Mouse (Mus musculus) spleen, postnatal 14 days (tissue): ENCODE results near the gene Cideb.

Experiments used
- DNase-seq, 2 experiments: peaks; one replicate each; pipeline ENCODE4 v3.0.0; 2021 to 2022; ENCODE audit warnings: low spot score in 2 of 2

Cideb gene

GRCm38 (mm10) chr14:55758363-55758784, at the start of gene Cideb:
Gene Cideb, minus strand, starts transcription at chr14:55758458.
- no peak for DNase-seq

DNA sequence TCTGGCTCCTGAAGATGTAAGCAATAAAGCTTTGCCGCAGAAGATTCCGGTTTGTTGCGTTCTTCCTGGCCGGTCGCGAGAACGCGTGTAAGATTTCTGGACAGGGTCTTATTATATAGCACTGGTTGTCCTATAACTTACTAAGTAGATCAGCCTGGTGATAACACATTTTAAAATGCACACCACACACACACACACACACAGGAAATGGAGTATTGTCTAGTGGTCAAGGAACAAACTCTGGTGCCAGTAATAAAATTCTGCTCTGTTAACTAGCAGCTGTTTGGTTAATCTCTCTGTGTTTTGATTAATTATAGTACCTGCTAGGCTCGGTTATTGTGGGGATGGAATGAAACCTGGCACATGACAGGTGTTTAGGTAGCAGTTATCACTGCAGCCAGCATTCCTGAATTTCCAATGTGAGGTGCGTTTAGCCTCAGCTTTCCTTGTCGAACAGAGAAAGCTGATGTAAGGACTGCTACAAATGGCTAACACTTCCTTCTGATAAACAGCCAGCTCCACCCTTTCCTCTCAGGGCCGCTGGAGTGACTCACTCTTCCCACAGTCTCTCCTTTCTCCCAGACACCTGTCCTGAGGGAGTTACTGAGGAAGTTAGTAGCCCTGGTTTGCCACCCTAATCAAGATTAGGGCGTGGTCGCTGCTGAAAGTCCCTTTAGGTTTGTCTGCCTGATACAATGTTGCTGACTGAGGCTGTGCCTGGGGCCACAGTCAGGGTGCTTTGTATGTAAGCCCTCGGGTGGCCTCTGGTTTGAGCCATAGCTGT, 37.3 kb upstream of the Cideb start:
- no peak for DNase-seq

DNA sequence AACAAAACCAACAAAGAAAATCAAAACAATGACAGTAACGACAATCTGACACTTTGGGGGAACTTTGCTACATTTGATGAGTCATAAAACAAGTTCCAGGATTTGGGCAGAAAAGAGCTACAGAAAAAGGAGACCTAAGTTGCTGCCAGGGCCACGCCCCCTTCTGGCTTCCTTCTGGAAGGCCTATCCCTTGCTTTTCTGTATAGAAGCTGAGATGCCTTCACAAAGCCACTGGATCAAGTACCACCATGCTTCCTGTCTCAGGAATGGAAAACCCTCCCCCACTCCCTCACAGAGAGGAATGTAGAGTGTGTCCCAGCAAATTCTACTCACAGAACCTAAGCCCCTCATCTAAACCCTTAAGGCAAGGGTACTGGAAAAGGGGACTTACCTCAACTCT, 35.7 kb upstream of the Cideb start:
- DNase-seq, result no peak

DNA sequence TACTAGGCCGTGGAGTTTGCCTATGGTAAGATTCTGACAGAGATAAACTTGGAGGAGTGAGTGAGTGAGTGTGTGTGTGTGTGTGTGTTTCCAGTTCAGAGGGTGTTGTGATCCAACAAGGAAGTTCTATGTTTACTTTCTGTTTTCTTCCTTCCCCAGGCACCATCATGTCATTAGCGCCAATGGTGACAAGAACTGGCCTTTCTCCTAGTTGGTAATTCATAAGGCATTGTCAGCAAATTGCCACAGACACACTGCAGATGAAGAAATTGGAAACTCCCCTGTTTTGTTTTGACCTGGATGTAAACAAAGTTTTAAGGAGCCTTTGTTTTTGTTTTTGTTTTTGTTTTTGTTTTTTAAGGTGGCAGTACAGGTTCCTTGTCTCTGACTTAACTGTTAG, 35.2 kb upstream of the Cideb start:
- DNase-seq, result no peak

DNA sequence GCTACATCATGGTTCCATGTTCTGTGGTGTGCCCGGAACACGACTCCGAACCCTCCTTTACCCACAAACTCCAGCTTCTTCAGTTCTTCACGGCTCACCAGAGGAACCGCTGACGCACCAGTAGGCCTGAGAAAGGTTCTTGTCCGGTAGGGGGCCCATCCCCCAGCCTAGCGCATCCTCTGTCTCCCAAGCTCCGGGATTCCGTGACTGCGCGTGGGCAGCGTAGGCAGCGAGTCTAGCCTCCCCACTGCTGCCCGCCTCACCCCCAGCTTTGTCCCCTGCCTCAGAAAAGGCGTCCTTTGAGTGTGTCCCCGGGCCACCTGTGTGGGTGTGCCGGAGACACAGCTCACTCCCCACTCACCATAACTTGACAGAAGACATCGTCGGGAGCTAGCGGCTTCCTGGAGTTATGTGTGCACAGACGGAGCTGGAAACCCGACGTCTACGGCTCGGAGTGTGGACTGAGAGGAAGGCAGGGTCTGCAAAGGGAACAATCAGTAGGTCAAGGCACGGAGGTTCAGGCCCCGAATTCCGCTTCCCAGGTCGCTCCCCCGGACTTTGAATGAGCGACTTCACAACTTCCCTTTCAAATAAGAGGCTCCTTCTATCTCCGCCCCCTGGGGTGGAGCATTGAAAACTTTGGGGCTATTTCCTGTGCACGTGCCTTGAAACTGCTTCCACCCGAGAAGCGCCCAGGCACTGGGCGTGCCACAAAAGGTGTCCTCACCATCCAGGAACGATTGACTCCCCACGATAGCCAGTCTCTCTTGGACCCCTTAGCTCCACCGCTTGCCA, 30.2 kb upstream of the Cideb start, which contains the start of gene Ripk3:
Ripk3 (minus strand) TSS at position 610 of the 795 bp plus-strand sequence.
- peak in 1 of 2 experiments; percentile 34 for DNase-seq

- DNase-seq, result no peak
Measured at GRCm38 (mm10) chr14:55787731-55788130, 29.5 kb upstream of the Cideb start.

DNA sequence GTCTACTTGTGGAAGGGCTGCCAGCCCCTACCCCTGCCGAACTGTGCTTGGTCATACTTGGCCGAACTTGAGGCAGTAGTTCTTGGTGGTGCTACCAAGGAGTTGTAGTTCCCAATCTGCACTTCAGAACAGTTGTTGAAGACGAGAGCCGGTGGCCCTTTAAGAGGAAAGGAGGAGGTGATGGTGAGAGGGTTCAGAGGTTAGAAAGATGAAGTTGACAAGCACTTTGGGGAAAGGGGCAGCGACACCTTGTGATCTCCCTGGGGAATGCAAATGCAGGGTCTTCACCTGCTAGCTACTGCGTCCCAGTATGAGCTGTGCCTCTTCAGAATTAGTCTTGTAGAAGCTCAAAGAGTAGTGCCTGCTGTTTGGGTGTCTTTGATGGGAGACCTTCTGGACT, 26.9 kb upstream of the Cideb start:
- peak in 1 of 2 experiments; percentile 0 for DNase-seq

- peak in 1 of 2 experiments; percentile 1 for DNase-seq
Measured at GRCm38 (mm10) chr14:55783958-55784235, 25.6 kb upstream of the Cideb start, which contains the start of gene Adcy4. Gene Adcy4, minus strand, starts transcription at chr14:55784095.

- peak in 1 of 2 experiments; percentile 0 for DNase-seq
Measured at GRCm38 (mm10) chr14:55783171-55783957, 25.1 kb upstream of the Cideb start.

DNA sequence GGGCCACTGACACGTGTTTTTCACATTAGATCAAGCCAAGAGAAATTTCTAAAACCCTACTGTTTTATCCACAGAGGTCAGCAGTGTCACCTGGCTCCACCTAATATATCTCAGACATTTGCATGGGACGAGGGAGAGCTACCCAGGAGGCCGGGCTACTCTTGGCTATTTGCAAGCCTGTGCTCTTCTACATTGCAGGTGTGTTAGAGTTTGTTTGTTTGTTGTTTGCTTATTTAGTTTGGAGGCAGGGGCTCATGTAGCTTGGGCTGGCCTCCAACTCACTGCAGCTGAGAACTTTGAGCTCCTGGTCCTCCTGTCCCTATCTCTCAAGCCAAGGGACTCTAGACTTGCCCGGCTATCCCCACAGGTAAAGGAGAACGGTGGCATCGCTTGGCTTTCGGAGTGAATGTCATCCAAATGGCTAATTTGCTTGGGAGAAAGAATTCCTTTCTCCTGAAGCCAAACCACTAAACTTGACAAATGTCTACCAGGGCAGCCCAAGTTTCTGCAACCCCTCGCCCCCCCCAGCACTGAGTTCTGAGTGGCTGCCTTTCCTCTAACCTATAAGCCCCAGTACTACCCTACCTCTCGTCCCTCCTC, 24.2 kb upstream of the Cideb start:
- peak in 1 of 2 experiments; percentile 0 for DNase-seq

DNA sequence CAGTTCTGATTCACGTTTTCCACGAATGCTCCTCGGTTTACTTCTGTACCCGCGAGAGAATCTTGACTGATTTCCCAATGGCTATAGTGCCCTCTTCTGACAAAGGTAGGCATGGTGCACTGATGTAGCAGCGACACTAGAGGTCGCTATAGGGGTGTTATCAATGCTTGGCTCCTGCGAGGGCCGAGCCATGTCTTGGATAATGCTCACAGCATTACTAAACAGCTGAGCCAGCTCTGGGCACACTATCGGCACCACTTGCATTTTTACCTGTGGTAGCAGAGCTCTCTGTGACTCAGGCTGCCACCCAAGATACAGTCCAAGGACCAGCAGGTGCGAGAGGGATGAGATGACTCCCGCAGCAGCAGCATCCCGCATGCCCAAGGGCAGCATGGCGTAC, 23.1 kb upstream of the Cideb start:
- peak in 1 of 2 experiments; percentile 40 for DNase-seq

DNA sequence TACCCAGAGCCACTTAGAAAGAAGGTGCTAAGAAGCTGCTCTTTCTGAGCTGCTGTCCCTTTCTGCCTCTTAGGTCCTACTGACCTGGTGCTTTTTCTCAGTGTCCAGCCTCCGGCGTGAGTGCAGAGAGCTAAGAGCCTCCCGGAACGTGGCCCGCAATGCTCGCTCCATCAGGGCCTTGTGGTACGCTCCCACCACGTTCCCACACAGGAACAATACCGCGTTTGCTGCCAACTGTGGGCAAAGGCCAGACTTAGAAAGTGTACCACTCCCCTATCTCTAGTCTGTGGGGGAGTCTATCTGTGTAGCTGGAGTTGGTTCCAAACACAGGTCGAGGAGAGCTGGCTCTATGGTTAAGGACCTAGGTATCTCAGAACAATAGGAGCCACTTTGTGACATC, 22.5 kb upstream of the Cideb start:
- DNase-seq, result no peak

GRCm38 (mm10) chr14:55779656-55780055, 21.4 kb upstream of the Cideb start:
- DNase-seq, result no peak

DNA sequence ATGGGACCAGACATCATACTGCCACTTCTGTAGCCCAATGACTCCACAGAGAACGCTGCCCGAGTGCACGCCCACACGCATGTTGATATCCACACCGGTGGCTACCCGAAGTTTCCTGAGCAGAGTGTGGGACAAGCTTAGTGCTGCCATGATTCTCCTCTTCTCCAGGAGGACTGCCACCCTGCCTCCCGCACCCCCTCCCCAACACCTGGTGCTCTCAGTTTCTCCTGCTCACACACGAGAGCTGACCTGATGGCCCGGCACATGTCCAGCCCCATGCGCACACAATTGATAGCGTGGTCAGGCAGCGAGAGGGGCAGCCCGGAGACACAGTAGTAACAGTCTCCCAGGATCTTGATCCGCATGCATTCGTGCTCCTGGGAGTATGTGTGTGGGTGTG, 20.4 kb upstream of the Cideb start:
- DNase-seq, result no peak

DNA sequence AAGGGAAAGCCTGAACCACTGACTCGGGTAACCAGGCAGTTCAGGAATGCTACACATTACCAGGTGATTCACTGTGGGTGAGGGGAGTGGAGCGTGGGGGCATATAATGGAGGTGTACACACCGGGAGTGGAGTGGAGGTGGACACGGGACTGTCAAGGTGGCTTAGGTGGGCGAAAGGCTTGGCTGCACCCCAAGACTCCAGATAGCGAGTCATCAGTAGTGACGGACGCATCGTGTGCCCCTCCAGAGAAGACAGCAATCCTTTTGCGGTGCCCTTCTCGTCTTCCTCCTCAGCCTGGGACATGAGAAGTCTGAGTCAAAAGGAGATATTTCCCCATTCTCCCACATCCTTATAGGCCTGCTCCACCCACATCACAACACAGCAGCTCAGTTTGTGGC, 19.5 kb upstream of the Cideb start:
- DNase-seq, result no peak

- no peak for DNase-seq
Measured at GRCm38 (mm10) chr14:55777176-55777575, 18.9 kb upstream of the Cideb start.

DNA sequence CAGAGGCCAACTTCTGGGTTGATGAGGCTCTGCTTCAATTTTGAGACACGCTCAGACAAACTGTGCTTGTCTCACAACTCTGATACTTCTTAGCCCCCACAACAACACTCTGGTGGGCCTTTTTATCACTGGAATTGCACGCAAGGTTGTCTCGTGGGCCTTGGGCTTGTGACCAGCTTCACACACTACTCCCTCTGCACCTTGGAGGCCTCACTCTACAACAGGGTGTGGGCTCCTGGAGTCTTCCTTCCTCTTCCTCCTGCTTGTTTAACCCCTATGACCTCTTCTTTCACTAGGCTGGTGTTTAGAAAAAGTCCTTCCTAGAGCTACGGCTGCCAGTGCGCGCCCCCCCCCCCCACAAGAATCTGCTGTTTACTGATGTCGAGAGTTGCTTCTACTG, 18.5 kb upstream of the Cideb start:
- DNase-seq, result no peak

- DNase-seq, result no peak
Measured at GRCm38 (mm10) chr14:55769087-55769703, 10.9 kb upstream of the Cideb start.

- no peak for DNase-seq
Measured at GRCm38 (mm10) chr14:55768555-55768954, 10.3 kb upstream of the Cideb start.

- DNase-seq, result no peak
Measured at GRCm38 (mm10) chr14:55767519-55768414, 9.5 kb upstream of the Cideb start.
